Comparison of ENCODE assay signal across 10 mouse cellular contexts in the genomic region with DNA sequence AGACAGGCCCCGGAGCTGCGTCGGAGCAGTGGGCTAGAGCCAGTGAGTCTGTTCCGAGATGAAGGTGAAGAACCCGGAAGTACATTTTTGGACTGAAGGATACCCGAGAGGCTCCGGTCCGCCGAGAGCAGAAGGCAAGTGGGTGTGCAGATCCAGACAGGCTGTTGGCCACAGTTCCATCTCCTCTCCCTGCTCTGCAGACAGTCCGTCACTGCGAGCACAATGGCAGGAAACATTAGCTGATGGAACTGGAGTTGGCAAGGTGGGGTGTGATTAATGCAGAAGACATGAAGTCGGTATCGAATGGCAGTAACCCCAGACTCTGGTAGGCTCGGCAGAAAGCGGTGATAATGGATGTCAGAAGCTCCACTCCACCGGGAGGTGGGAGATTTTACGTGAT. TPM values are rescaled to one million over a fixed set of nuclear protein-coding genes. Genes with fewer than 3 reads are reported as not detected.
DNase-seq lines count a peak whose midpoint lies in the region; ATAC-seq and TF ChIP-seq lines count a peak whose summit lies in the region.
"Had no signal": no experiment of that assay in that cellular context is flagged by ENCODE, and none has a peak within 500 bp of the region (broad histone marks: within the 10 kb centered on the region; RNA-seq: fewer than 3 reads in every experiment).

No protein-coding gene starts in this region.

- ATAC-seq in heart, embryonic 14.5 days (ENCODE audit: insufficient number of reproducible peaks, insufficient read depth, low FRiP score, low read depth): peak; percentile 45
- no peak for ATAC-seq in monocyte, adult 5-6 weeks (replicated peaks; ENCODE audit: insufficient number of reproducible peaks, low FRiP score, low TSS enrichment, poor library complexity, severe bottlenecking)

- peak; percentile 50 for DNase-seq in kidney, adult 2 months
- no peak for DNase-seq in kidney, adult 8-10 months
- DNase-seq in NIH3T3 (ENCODE audit: low read depth): peak; percentile 80
- peak; percentile 38 to 54 for DNase-seq in kidney, postnatal 4 days
- DNase-seq in MN1 (ENCODE audit: low spot score): no peak
- DNase-seq in retina, postnatal 1 day: no peak
- DNase-seq: adrenal gland, postnatal 14 days had no signal

- H3K27me3 ChIP-seq in kidney, adult 2 months (replicated peaks; ENCODE audit: control insufficient read depth, insufficient read depth, low read length): no peaks in the 10 kb centered on the region
- no peaks in the 10 kb centered on the region for H3K27me3 ChIP-seq in heart, embryonic 14.5 days (ENCODE audit: control insufficient read depth, insufficient read depth, low read length)

- no peaks in the 10 kb centered on the region; the same call in 1 of the 2 replicates for H3K4me1 ChIP-seq in kidney, adult 2 months (ENCODE audit: control insufficient read depth, insufficient read depth, low read length)
- peaks cover 35 to 38% of the 10 kb centered on the region in 2 experiments for H3K4me1 ChIP-seq in heart, embryonic 14.5 days (ENCODE audit: control insufficient read depth in 2 of 2, insufficient read depth in 2 of 2, low read length in 2 of 2)

- no peak overlapping the region for H3K4me3 ChIP-seq in kidney, adult 2 months (ENCODE audit: insufficient read depth, low read depth, low read length)
- H3K4me3 ChIP-seq in heart, embryonic 14.5 days (ENCODE audit: control insufficient read depth in 1 of 2, insufficient read depth in 1 of 2, low read depth in 1 of 2, low read length in 2 of 2): no peak overlapping the region; a peak in 1 of 4 replicates

- H3K9ac ChIP-seq in heart, embryonic 14.5 days (ENCODE audit: low read length): no peak overlapping the region

- no peaks in the 10 kb centered on the region for H3K9me3 ChIP-seq in heart, embryonic 14.5 days (ENCODE audit: control insufficient read depth, low read length)

- H3K36me3 ChIP-seq in kidney, adult 2 months (ENCODE audit: control insufficient read depth, insufficient read depth, low read length): no peaks in the 10 kb centered on the region
- no peaks in the 10 kb centered on the region for H3K36me3 ChIP-seq in heart, embryonic 14.5 days (ENCODE audit: control insufficient read depth, insufficient read depth, low read length)

- no peak for TF ChIP-seq POLR2A in kidney, adult 2 months (IDR thresholded peaks at IDR 0.05; ENCODE audit: low read depth, low read length)

- H3K4me2 ChIP-seq in heart, embryonic 14.5 days (ENCODE audit: low read length): peak overlapping the region; percentile 36

- no peak overlapping the region for H3K27ac ChIP-seq in kidney, adult 2 months (ENCODE audit: insufficient read depth, low read depth, low read length)
- H3K27ac ChIP-seq in heart, embryonic 14.5 days (replicated peaks in 1 of 2; ENCODE audit: control insufficient read depth in 1 of 2, insufficient read depth in 1 of 2, low read depth in 2 of 2, low read length in 2 of 2): peak overlapping the region; percentile 21 to 41; a peak in 2 of 4 replicates
- H3K27ac ChIP-seq: macrophage had no signal

- 39% methylated on average over 17 of the region's 17 CpGs for WGBS in kidney, adult 2 months
- 43% methylated on average over 17 of the region's 17 CpGs for WGBS in heart, embryonic 14.5 days

- TF ChIP-seq CTCF in kidney, adult 2 months (conservative IDR thresholded peaks at IDR 0.05; ENCODE audit: insufficient read depth, insufficient read length, low read depth, low read length): no peak

RNA-seq across cellular contexts. Expression of gene Vps8, which starts 20.9 kb away (rescaled TPM):
- polyA plus RNA-seq in kidney, adult 2 months (2012; rRNA removed): 26.0 and 33.9 TPM in 2 replicates
- polyA plus RNA-seq in heart, embryonic 14.5 days (2014; fragmentation: Nextera tagmentation; extraction: Ambion mirVana): 24.9 and 27.7 TPM in 2 replicates
- total RNA-seq in monocyte, adult 5-6 weeks (2017): 26.4 to 33.9 TPM (median 33.5 TPM) in 3 replicates

Comparison
In these comparisons a context has a peak if more than half of its experiments do, and no peak if none do; other contexts are left out.
1. DNase-seq: peak in kidney, adult 2 months (single experiment), NIH3T3 (single experiment) and kidney, postnatal 4 days (2 of 2); none in kidney, adult 8-10 months (0 of 2), MN1 (single experiment) and retina, postnatal 1 day (single experiment).